In the genomic region with DNA sequence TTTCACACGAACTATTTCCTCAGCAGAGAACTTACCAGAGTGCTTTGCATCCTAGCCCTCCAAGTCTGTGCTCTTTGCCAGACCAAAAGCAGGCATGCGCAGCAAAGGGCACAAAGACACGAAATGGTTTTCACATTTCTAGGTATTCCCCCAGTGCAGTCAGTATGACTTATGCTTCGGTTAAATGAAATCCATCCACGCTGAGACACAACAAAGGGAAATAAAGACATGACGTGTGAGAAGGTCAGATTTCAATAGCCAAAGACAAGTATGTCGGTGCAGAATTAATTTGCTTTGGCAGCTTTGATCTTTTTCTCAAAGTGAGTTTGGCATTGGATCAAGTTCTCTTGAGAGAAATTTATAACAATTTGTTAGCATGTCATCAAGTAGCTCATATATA, we compare ENCODE assay signal across 15 mouse cellular contexts.
DNase-seq lines count a peak whose midpoint lies in the region; ATAC-seq lines count a peak whose summit lies in the region.
"Had no signal": no experiment of that assay in that cellular context is flagged by ENCODE, and none has a peak within 500 bp of the region (broad histone marks: within the 10 kb centered on the region; RNA-seq: fewer than 3 reads in every experiment).

No protein-coding gene starts in this region.

- peaks cover 6% of the 10 kb centered on the region for H3K4me1 ChIP-seq in midbrain, embryonic 10.5 days
- H3K4me1 ChIP-seq in midbrain, embryonic 13.5 days (replicated peaks), result peaks cover 5% of the 10 kb centered on the region; the same call in 1 of the 2 replicates
- no peaks in the 10 kb centered on the region; the same call in 1 of the 2 replicates for H3K4me1 ChIP-seq in embryonic facial prominence, embryonic 14.5 days (ENCODE audit: control insufficient read depth, insufficient read depth, low read length)
- H3K4me1 ChIP-seq: embryonic facial prominence, embryonic 12.5 days; hindbrain, embryonic 15.5 days had no signal

- peak; percentile 13 for DNase-seq in midbrain, embryonic 10.5 days (ENCODE audit: low spot score)
- peak; percentile 61 for DNase-seq in embryo, embryonic 10.5 days (ENCODE audit: low spot score)
- peak; percentile 51 for DNase-seq in embryonic facial prominence, embryonic 14.5 days (ENCODE audit: low spot score)
- DNase-seq in retina, embryonic 14.5 days (ENCODE audit: low spot score), result peak; percentile 12
- DNase-seq in layer of hippocampus, adult 9-11 months, result no peak
- no peak for DNase-seq in lung, postnatal 14 days
- DNase-seq: cerebellum, adult 9-11 months; gastrocnemius, postnatal 25 days; heart, postnatal 10 days; kidney, adult 18-20 months; kidney, postnatal 25 days had no signal

- no peak overlapping the region for H3K4me3 ChIP-seq in midbrain, embryonic 10.5 days
- no peak overlapping the region for H3K4me3 ChIP-seq in midbrain, embryonic 13.5 days (replicated peaks)
- H3K4me3 ChIP-seq in embryonic facial prominence, embryonic 14.5 days (ENCODE audit: low read depth, low read length), result no peak overlapping the region
- H3K4me3 ChIP-seq: embryonic facial prominence, embryonic 12.5 days; hindbrain, embryonic 15.5 days; lung, embryonic 15.5 days had no signal

- H3K36me3 ChIP-seq in midbrain, embryonic 10.5 days, result no peaks in the 10 kb centered on the region
- H3K36me3 ChIP-seq in midbrain, embryonic 13.5 days, result no peaks in the 10 kb centered on the region
- no peaks in the 10 kb centered on the region for H3K36me3 ChIP-seq in embryonic facial prominence, embryonic 14.5 days (ENCODE audit: control insufficient read depth, insufficient read depth, low read length)
- H3K36me3 ChIP-seq: embryonic facial prominence, embryonic 12.5 days; hindbrain, embryonic 15.5 days; lung, embryonic 15.5 days had no signal

- no peak overlapping the region for H3K4me2 ChIP-seq in midbrain, embryonic 13.5 days (replicated peaks)
- no peak overlapping the region for H3K4me2 ChIP-seq in embryonic facial prominence, embryonic 14.5 days (ENCODE audit: low read depth, low read length)
- H3K4me2 ChIP-seq: embryonic facial prominence, embryonic 12.5 days; hindbrain, embryonic 15.5 days; lung, embryonic 15.5 days had no signal

- no peak overlapping the region for H3K27ac ChIP-seq in midbrain, embryonic 10.5 days (replicated peaks)
- H3K27ac ChIP-seq in midbrain, embryonic 13.5 days, result no peak overlapping the region
- H3K27ac ChIP-seq in embryonic facial prominence, embryonic 14.5 days (replicated peaks; ENCODE audit: low read depth, low read length), result no peak overlapping the region
- H3K27ac ChIP-seq: embryonic facial prominence, embryonic 12.5 days; hindbrain, embryonic 15.5 days; lung, embryonic 15.5 days had no signal

- WGBS in midbrain, embryonic 10.5 days, result 59% methylated on average over 7 of the region's 7 CpGs
- WGBS in midbrain, embryonic 13.5 days, result 28% methylated on average over 7 of the region's 7 CpGs
- 23% methylated on average over 7 of the region's 7 CpGs for WGBS in embryonic facial prominence, embryonic 14.5 days

- H3K9me3 ChIP-seq in midbrain, embryonic 10.5 days (replicated peaks), result no peaks in the 10 kb centered on the region
- H3K9me3 ChIP-seq in midbrain, embryonic 13.5 days, result no peaks in the 10 kb centered on the region
- H3K9me3 ChIP-seq in embryonic facial prominence, embryonic 14.5 days (ENCODE audit: control insufficient read depth, low read length), result no peaks in the 10 kb centered on the region
- H3K9me3 ChIP-seq: embryonic facial prominence, embryonic 12.5 days; hindbrain, embryonic 15.5 days; lung, embryonic 15.5 days had no signal

- no peak for ATAC-seq in midbrain, embryonic 13.5 days
- no peak for ATAC-seq in embryonic facial prominence, embryonic 14.5 days (ENCODE audit: low read depth)

- H3K9ac ChIP-seq in midbrain, embryonic 13.5 days (replicated peaks), result no peak overlapping the region
- H3K9ac ChIP-seq in embryonic facial prominence, embryonic 14.5 days (ENCODE audit: low read depth, low read length), result no peak overlapping the region
- H3K9ac ChIP-seq: embryonic facial prominence, embryonic 12.5 days; hindbrain, embryonic 15.5 days; lung, embryonic 15.5 days had no signal

- H3K27me3 ChIP-seq in midbrain, embryonic 10.5 days (ENCODE audit: low read depth, poor library complexity, severe bottlenecking), result no peaks in the 10 kb centered on the region
- H3K27me3 ChIP-seq in midbrain, embryonic 13.5 days, result no peaks in the 10 kb centered on the region
- no peaks in the 10 kb centered on the region for H3K27me3 ChIP-seq in embryonic facial prominence, embryonic 14.5 days (replicated peaks; ENCODE audit: control insufficient read depth, insufficient read depth, low read length)
- H3K27me3 ChIP-seq: embryonic facial prominence, embryonic 12.5 days; hindbrain, embryonic 15.5 days; lung, embryonic 15.5 days had no signal

Comparison
In these comparisons a context has a peak if more than half of its experiments do, and no peak if none do; other contexts are left out.
1. DNase-seq: peak in midbrain, embryonic 10.5 days (single experiment), embryo, embryonic 10.5 days (single experiment), embryonic facial prominence, embryonic 14.5 days (single experiment) and retina, embryonic 14.5 days (single experiment); none in layer of hippocampus, adult 9-11 months (single experiment) and lung, postnatal 14 days (single experiment).